ENCODE assay signal across 24 mouse cellular contexts in genomic region chr13:95826178-95826577, GRCm38 (mm10).
DNase-seq lines count a peak whose midpoint lies in the region; ATAC-seq and TF ChIP-seq lines count a peak whose summit lies in the region.
"Had no signal": no experiment of that assay in that cellular context is flagged by ENCODE, and none has a peak within 500 bp of the region (broad histone marks: within the 10 kb centered on the region; RNA-seq: fewer than 3 reads in every experiment).

No protein-coding gene starts in this region.

- DNase-seq in hindbrain, embryonic 14.5 days (ENCODE audit: low spot score), result no peak
- no peak for DNase-seq in layer of hippocampus, adult 2 months (ENCODE audit: low spot score in 2 of 2)
- DNase-seq in layer of hippocampus, postnatal 14 days (ENCODE audit: low spot score in 2 of 2), result no peak
- DNase-seq in stomach, postnatal 0 days (ENCODE audit: low spot score), result no peak
- DNase-seq in urinary bladder, postnatal 25 days (ENCODE audit: low spot score), result no peak
- DNase-seq: adrenal gland, adult 8-10 months; adrenal gland, postnatal 25 days; B cell, adult 2 months; cerebellum, adult 18-20 months; cerebellum, adult 9-10 months; cerebellum, postnatal 14 days; gastrocnemius, postnatal 10 days; gastrocnemius, postnatal 36 days; heart, postnatal 36 days had no signal

- peaks cover 3% of the 10 kb centered on the region; the same call in 1 of the 2 replicates for H3K4me1 ChIP-seq in hindbrain, embryonic 13.5 days (replicated peaks)
- H3K4me1 ChIP-seq in hindbrain, embryonic 14.5 days (replicated peaks; ENCODE audit: control insufficient read depth, insufficient read depth, low read length), result no peaks in the 10 kb centered on the region
- H3K4me1 ChIP-seq in stomach, postnatal 0 days (replicated peaks; ENCODE audit: control insufficient read depth, insufficient read depth), result no peaks in the 10 kb centered on the region
- H3K4me1 ChIP-seq: hindbrain, embryonic 10.5 days had no signal

- no peak overlapping the region for H3K4me2 ChIP-seq in hindbrain, embryonic 13.5 days
- no peak overlapping the region for H3K4me2 ChIP-seq in hindbrain, embryonic 14.5 days (replicated peaks)
- no peak overlapping the region for H3K4me2 ChIP-seq in stomach, postnatal 0 days (replicated peaks; ENCODE audit: low read depth)
- H3K4me2 ChIP-seq: forebrain, embryonic 13.5 days; heart, embryonic 11.5 days; hindbrain, embryonic 15.5 days had no signal

- no peaks in the 10 kb centered on the region for H3K36me3 ChIP-seq in hindbrain, embryonic 13.5 days
- no peaks in the 10 kb centered on the region for H3K36me3 ChIP-seq in hindbrain, embryonic 14.5 days (replicated peaks; ENCODE audit: control insufficient read depth, insufficient read depth)
- H3K36me3 ChIP-seq in stomach, postnatal 0 days (ENCODE audit: control insufficient read depth, insufficient read depth, low read length), result no peaks in the 10 kb centered on the region
- H3K36me3 ChIP-seq: G1E; hindbrain, embryonic 15.5 days had no signal

- peak overlapping the region; percentile 32; the same call in 1 of the 2 replicates for H3K27ac ChIP-seq in hindbrain, embryonic 13.5 days
- H3K27ac ChIP-seq in hindbrain, embryonic 14.5 days, result no peak overlapping the region
- H3K27ac ChIP-seq in layer of hippocampus, adult 2 months, result peak overlapping the region; percentile 62; the same call in 1 of the 2 replicates
- H3K27ac ChIP-seq in stomach, postnatal 0 days (replicated peaks), result peak overlapping the region; percentile 45
- H3K27ac ChIP-seq: forebrain, embryonic 10.5 days; forebrain, embryonic 13.5 days; hindbrain, embryonic 15.5 days had no signal

- no peak for TF ChIP-seq EP300 in stomach, postnatal 0 days (optimal IDR thresholded peaks at IDR 0.05)

- WGBS in hindbrain, embryonic 13.5 days, result 82% methylated on average over 6 of the region's 6 CpGs
- 79% methylated on average over 6 of the region's 6 CpGs for WGBS in hindbrain, embryonic 14.5 days
- 42% methylated on average over 6 of the region's 6 CpGs for WGBS in stomach, postnatal 0 days

- no peak for ATAC-seq in hindbrain, embryonic 13.5 days (ENCODE audit: low FRiP score)
- no peak for ATAC-seq in hindbrain, embryonic 14.5 days (ENCODE audit: low FRiP score)
- ATAC-seq in stomach, postnatal 0 days (ENCODE audit: low FRiP score, low TSS enrichment), result peak; percentile 55
- ATAC-seq: activated CD4-positive, CD25-positive, alpha-beta regulatory T cell, adult 4 months; forebrain, embryonic 13.5 days; forebrain, embryonic 16.5 days had no signal

- H3K9me3 ChIP-seq in hindbrain, embryonic 13.5 days, result 0 out of 2 replicates have a peak, but pooled peaks cover 4% of the 10 kb centered on the region
- no peaks in the 10 kb centered on the region for H3K9me3 ChIP-seq in hindbrain, embryonic 14.5 days (ENCODE audit: control insufficient read depth, low read length)
- no peaks in the 10 kb centered on the region for H3K9me3 ChIP-seq in stomach, postnatal 0 days (ENCODE audit: control insufficient read depth, low read length)
- H3K9me3 ChIP-seq: forebrain, embryonic 10.5 days; forebrain, embryonic 13.5 days; G1E; hindbrain, embryonic 15.5 days had no signal

- TF ChIP-seq CTCF in layer of hippocampus, adult 2 months (conservative IDR thresholded peaks at IDR 0.05), result no peak
- no peak for TF ChIP-seq CTCF in stomach, postnatal 0 days (IDR thresholded peaks at IDR 0.05; ENCODE audit: low read depth)

- no peak overlapping the region for H3K9ac ChIP-seq in hindbrain, embryonic 13.5 days
- H3K9ac ChIP-seq in hindbrain, embryonic 14.5 days, result no peak overlapping the region
- H3K9ac ChIP-seq in stomach, postnatal 0 days (ENCODE audit: low read length), result no peak overlapping the region
- H3K9ac ChIP-seq: forebrain, embryonic 13.5 days; hindbrain, embryonic 15.5 days had no signal

- no peaks in the 10 kb centered on the region for H3K27me3 ChIP-seq in hindbrain, embryonic 13.5 days
- no peaks in the 10 kb centered on the region for H3K27me3 ChIP-seq in hindbrain, embryonic 14.5 days (ENCODE audit: control insufficient read depth, insufficient read depth, low read length)
- no peaks in the 10 kb centered on the region for H3K27me3 ChIP-seq in stomach, postnatal 0 days (ENCODE audit: control insufficient read depth, insufficient read depth, low read length)
- H3K27me3 ChIP-seq: CH12.LX; forebrain, embryonic 13.5 days; hindbrain, embryonic 15.5 days had no signal

- H3K4me3 ChIP-seq in hindbrain, embryonic 13.5 days, result no peak overlapping the region
- H3K4me3 ChIP-seq in hindbrain, embryonic 14.5 days (replicated peaks; ENCODE audit: low read length), result no peak overlapping the region
- H3K4me3 ChIP-seq in layer of hippocampus, adult 2 months, result no peak overlapping the region
- H3K4me3 ChIP-seq in stomach, postnatal 0 days (ENCODE audit: low read depth, low read length), result no peak overlapping the region
- H3K4me3 ChIP-seq: forebrain, embryonic 10.5 days; forebrain, embryonic 13.5 days; hindbrain, embryonic 10.5 days; hindbrain, embryonic 15.5 days had no signal
